Mouse (Mus musculus) midbrain, embryonic 12.5 days (tissue): ENCODE measurements around the gene Tmem120a. TPM values are rescaled to one million over a fixed set of nuclear protein-coding genes. Genes with fewer than 3 reads are reported as not detected.
A peak's percentile ranks its signal among the peaks of the same experiment; 100 is the strongest.

ENCODE experiments used
- ATAC-seq: fragments of 200-750 bp; cut with Nextera tagmentation; 2 replicates; pipeline ENCODE4 v1.8.0; 2017; ENCODE audit warnings: low read depth, moderate TSS enrichment, moderate library complexity; ENCODE audit not compliant: low FRiP score
- H3K27ac ChIP-seq: fragments of 300-500 bp; sonication (generic); replicated peaks from 2 replicates; pipeline ENCODE4 v1.5.1; 2016; ENCODE audit warnings: mild to moderate bottlenecking
- H3K27me3 ChIP-seq: fragments of 300-500 bp; sonication (generic); 2 replicates; pipeline ENCODE4 v1.6.1; 2016; ENCODE audit warnings: mild to moderate bottlenecking
- H3K36me3 ChIP-seq: fragments of 300-500 bp; sonication (generic); 2 replicates; pipeline ENCODE4 v1.6.1; 2016
- H3K4me1 ChIP-seq: fragments of 300-500 bp; sonication (generic); 2 replicates; pipeline ENCODE4 v1.6.1; 2016
- H3K4me2 ChIP-seq: fragments of 300-500 bp; sonication (generic); replicated peaks from 2 replicates; pipeline ENCODE4 v1.6.1; 2016; ENCODE audit warnings: mild to moderate bottlenecking, moderate library complexity
- H3K4me3 ChIP-seq: fragments of 300-500 bp; sonication (generic); 2 replicates; pipeline ENCODE4 v1.5.1; 2016; ENCODE audit warnings: mild to moderate bottlenecking
- H3K9ac ChIP-seq: fragments of 300-500 bp; sonication (generic); replicated peaks from 2 replicates; pipeline ENCODE4 v1.6.1; 2016; ENCODE audit warnings: mild to moderate bottlenecking, moderate library complexity
- H3K9me3 ChIP-seq: fragments of 300-500 bp; sonication (generic); 2 replicates; pipeline ENCODE4 v1.6.1; 2016; ENCODE audit warnings: mild to moderate bottlenecking
- WGBS: fragments of 180-500 bp; shearing (Covaris S2); methylation state at CpG from one replicate; pipeline ENCODE4 v1.1.7; 2016; 5-methylcytosine and 5-hydroxymethylcytosine counted together
- polyA plus RNA-seq: library from polyadenylated mRNA; unstranded; fragments of >200 nt; fragmentation: Nextera tagmentation; extraction: Ambion mirVana; gene quantifications from 2 replicates; pipeline ENCODE4 v1.2.1, GENCODE M21; 2016

The Tmem120a gene
- polyA plus RNA-seq, 1 experiment from 2014 or later = 65.3 TPM

DNA sequence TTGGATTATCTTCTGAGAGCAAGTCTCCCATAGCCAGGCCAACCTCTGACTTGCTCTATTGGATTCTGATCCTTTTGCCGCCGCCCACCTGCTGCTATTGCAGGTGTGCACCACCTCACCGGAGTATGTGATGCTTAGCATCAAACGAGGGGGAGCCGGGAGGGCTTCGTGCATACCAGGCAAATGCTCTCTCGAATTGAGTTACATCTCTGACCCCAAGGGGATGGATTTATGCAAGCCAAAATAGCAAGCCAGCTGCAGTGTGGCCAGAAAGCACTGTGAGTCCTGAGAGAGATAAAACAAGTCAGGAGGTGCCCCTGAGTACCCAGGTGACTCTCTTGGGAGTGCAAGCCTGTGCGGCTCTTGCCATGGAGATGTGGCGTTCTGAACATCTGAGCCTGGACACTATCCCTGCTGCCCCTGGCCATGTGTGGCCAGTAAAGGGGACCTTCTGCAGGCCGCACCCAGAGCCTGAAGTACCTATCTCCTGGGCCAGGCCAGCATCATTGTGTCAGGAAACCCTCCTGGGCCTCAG lies 24.6 kb downstream of the Tmem120a start:
- H3K27ac ChIP-seq = no peak overlapping the region
- no peak overlapping the region for H3K4me3 ChIP-seq
- H3K4me2 ChIP-seq = no peak overlapping the region
- H3K36me3 ChIP-seq = peaks cover 35% of the 10 kb centered on the region
- 83% methylated on average over 10 of the region's 10 CpGs for WGBS
- H3K9ac ChIP-seq = no peak overlapping the region
- peaks cover 15% of the 10 kb centered on the region for H3K4me1 ChIP-seq
- H3K9me3 ChIP-seq = no peaks in the 10 kb centered on the region
- H3K27me3 ChIP-seq = no peaks in the 10 kb centered on the region
- no peak for ATAC-seq

DNA sequence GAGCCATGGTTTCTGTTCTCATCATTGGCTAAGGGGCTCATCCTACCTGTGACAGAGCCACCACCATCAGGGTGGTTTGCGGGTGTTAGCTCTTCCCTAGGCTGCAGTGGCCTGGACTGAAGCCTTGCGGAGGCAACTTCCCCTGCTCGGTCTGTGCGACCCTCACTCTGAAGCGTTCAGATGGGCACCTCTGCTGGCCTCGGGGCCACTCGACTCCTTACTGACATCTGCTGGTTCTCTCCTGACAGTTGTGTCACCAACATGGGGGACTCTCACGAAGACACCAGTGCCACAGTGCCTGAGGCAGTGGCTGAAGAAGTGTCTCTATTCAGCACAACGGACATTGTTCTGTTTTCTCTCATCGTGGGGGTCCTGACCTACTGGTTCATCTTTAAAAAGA lies 28.6 kb downstream of the Tmem120a start:
- H3K4me3 ChIP-seq = no peak overlapping the region
- H3K27me3 ChIP-seq = no peaks in the 10 kb centered on the region
- H3K9ac ChIP-seq = no peak overlapping the region
- H3K9me3 ChIP-seq = no peaks in the 10 kb centered on the region
- H3K27ac ChIP-seq = no peak overlapping the region
- 52% methylated on average over 10 of the region's 10 CpGs for WGBS
- no peak overlapping the region for H3K4me2 ChIP-seq
- H3K4me1 ChIP-seq = peaks cover 4% of the 10 kb centered on the region; the same call in 1 of the 2 replicates
- no peak for ATAC-seq
- peaks cover 37% of the 10 kb centered on the region for H3K36me3 ChIP-seq

DNA sequence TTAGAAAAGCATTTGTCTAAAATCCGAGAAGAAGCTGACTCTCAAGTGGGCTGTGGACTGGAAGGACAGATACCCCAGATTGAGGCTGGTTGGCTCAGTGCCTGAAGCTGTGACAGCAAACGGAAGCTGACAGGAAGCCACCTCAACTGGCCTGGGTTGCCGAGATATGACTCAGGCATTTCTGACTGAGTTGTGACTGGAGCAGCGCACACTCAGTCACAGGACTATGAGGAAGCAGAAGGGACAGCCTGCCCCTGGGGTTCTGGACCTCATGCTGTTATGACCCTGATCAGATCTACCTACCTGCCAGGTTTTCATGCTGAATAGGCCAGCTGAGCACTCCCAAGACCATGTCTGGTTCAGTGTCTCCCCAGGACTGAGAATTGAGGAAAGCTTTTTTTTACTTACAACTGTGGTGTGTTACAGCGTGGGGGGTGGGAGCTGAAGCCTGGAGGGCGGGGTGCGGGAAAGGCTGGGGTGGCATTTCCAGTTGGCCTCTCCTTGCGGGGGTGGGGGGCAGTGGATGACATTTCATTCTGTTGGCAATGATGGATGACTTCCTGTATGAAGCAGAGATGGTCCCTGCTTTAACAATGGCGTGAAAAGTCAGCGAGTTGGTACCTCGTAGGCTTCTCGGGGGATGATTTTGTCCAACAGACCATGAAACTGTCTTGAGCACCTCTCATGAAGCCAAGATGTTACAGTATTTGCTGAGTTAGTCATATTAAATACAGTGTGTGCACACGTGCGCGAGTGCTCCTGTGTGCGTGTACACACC lies 30.6 kb downstream of the Tmem120a start:
- Histone ChIP-seq H3K9ac (no peak overlapping the region), H3K27me3 (no peaks in the 10 kb centered on the region), H3K4me2 (no peak overlapping the region), H3K27ac (no peak overlapping the region), H3K36me3 (peaks cover 41% of the 10 kb centered on the region), H3K4me1 (peaks cover 4% of the 10 kb centered on the region; the same call in 1 of the 2 replicates), H3K4me3 (no peak overlapping the region), H3K9me3 (no peaks in the 10 kb centered on the region)
- no peak for ATAC-seq
- WGBS = 85% methylated on average over 16 of the region's 16 CpGs

DNA sequence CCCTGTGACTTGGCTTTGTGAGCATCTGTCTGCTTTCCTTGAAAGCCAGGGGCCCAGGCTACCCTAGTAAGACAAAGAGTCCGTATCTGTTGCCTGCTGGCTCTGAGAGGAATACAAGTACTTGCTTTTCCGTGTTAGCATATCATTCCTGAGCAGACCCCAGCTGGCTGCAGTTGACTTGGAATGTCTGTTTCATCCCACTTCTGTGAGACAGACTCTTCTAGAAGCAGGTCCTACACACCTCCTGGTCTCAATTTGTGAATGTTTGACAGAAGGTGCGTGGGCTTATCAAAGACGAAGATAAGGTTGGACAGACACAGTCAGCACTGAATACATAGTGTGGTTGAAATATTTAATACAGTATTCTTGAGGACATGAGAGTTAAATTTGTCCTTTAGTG lies 31.4 kb downstream of the Tmem120a start:
- Histone ChIP-seq H3K4me3 (no peak overlapping the region), H3K36me3 (peaks cover 41% of the 10 kb centered on the region), H3K27ac (no peak overlapping the region), H3K9ac (no peak overlapping the region), H3K4me2 (no peak overlapping the region), H3K9me3 (no peaks in the 10 kb centered on the region), H3K4me1 (peaks cover 4% of the 10 kb centered on the region; the same call in 1 of the 2 replicates), H3K27me3 (no peaks in the 10 kb centered on the region)
- no peak for ATAC-seq
- 71% methylated on average over 4 of the region's 4 CpGs for WGBS

DNA sequence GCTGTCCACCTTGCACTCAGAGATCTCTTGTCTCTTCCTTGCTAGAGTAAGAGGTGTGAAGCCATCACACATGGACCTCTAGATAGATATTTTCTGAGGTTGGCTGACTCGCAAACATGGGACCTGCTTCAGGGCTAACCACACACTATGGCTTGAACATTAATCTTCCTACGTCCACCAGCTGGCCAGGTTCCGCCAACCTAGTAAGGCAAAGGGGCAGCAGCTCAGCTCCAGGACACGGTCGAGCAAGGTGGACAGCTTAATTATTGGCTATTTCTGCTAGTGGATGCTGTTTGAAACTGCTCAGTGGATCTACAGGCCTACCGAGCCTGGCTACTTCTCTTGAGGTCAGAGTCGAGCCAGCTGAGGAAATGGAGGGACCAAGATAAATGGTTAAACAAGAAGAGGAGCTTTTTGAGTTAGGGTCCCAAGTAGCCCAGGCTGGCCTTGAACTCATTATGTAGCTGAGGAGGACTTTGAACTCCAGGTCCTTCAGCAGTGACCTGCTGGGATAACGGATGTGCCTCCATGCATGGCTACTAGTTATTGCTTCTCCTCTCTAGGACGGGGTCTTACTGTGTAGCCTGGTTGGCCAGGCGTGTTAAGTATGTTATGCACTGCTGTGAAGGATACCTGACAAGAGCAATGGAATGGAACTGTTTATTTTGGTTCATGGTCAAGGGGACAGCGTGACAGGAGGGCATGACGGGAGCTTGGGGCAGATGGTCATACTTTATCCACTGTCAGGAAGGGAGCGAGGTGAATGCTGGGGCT lies 32.5 kb downstream of the Tmem120a start:
- no peak for ATAC-seq
- peaks cover 4% of the 10 kb centered on the region; the same call in 1 of the 2 replicates for H3K4me1 ChIP-seq

DNA sequence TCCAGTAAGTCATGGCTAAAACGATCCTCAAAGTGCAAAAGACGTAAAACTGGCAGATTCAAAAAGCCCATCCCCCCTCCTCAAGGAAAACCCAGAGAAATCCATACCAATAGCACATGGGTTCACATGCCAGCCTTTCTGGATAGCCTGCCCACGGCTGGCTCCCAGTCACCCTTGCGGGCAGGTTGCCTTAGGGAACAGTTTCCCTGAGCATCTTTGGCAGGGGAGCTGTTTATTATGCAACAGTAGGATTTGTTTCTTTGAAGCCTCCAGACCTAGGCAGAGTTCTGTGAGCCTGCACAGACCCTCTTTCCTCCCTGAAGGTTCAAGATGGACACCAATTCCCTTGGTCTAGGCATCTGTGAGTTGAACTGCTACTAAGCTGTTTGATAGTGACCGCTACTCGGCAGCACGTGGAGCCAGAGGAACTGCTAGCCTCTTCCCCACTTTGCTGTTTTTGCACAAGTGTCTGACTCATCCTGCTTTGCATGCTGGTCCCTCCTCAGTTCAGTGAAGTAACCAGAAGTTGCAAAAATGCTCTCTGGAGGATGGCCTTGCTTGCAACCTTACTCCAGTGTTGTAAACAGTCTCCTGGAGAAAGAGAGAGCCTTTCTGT lies 33.5 kb downstream of the Tmem120a start:
- Histone ChIP-seq H3K27me3 (no peaks in the 10 kb centered on the region), H3K4me2 (no peak overlapping the region), H3K9ac (no peak overlapping the region), H3K4me1 (peaks cover 4% of the 10 kb centered on the region; the same call in 1 of the 2 replicates), H3K9me3 (no peaks in the 10 kb centered on the region), H3K4me3 (no peak overlapping the region), H3K36me3 (peaks cover 39% of the 10 kb centered on the region), H3K27ac (no peak overlapping the region)
- WGBS = 91% methylated on average over 7 of the region's 7 CpGs
- no peak for ATAC-seq

More for the DNA sequence above, 32.5 kb downstream of the Tmem120a start:
- 90% methylated on average over 13 of the region's 13 CpGs for WGBS
- Histone ChIP-seq H3K9me3 (no peaks in the 10 kb centered on the region), H3K27me3 (no peaks in the 10 kb centered on the region), H3K36me3 (peaks cover 42% of the 10 kb centered on the region), H3K27ac (no peak overlapping the region), H3K9ac (no peak overlapping the region), H3K4me2 (no peak overlapping the region), H3K4me3 (no peak overlapping the region)

DNA sequence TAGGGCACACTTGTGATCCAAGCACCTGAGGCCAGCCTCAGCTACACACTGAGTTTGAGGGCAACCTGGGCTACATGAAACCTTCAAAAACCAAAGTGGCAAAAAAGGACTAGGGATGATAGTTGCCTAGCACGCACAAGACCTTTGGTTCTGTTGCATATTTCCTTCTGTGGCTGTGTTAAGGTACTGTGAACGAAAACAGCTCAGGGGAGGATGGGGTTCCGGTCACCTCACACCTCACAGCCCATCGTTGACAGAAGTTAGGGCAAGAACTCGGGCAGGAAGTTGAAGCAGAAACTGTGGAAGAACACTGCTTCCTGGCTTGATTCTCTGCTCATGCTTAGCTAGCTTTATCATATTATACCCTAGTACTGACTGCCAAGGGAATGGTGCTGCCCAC lies 34.5 kb downstream of the Tmem120a start:
- no peak for ATAC-seq
- H3K4me1 ChIP-seq = peaks cover 4% of the 10 kb centered on the region; the same call in 1 of the 2 replicates
- H3K36me3 ChIP-seq = peaks cover 38% of the 10 kb centered on the region
- no peak overlapping the region for H3K4me2 ChIP-seq
- no peak overlapping the region for H3K4me3 ChIP-seq
- WGBS = 97% methylated on average over 5 of the region's 5 CpGs
- H3K27me3 ChIP-seq = no peaks in the 10 kb centered on the region
- no peaks in the 10 kb centered on the region for H3K9me3 ChIP-seq
- H3K9ac ChIP-seq = no peak overlapping the region
- no peak overlapping the region for H3K27ac ChIP-seq

DNA sequence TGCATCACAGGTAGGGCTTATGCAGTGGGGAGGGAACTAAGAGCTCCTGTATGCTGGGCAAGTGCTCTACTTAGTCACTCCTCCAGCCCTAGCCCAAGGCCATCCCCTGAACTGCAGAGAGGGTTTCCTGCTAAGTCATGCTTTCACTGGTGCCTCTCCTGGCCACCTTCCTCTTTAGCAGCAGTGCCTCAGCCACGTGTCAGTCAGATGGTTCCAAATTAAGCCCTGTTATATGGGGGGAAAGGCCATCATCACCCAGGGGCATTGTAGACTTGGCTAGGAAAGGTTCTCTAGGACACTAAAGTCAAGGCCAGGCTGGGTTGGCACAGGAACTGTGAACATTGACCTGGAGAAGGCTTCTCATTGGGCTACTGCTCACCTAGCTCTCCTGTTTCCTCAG lies 36.4 kb downstream of the Tmem120a start:
- Histone ChIP-seq H3K27me3 (no peaks in the 10 kb centered on the region), H3K9ac (no peak overlapping the region), H3K9me3 (no peaks in the 10 kb centered on the region), H3K4me1 (peaks cover 7% of the 10 kb centered on the region; the same call in 1 of the 2 replicates), H3K36me3 (peaks cover 38% of the 10 kb centered on the region), H3K4me2 (no peak overlapping the region), H3K4me3 (no peak overlapping the region), H3K27ac (0 out of 2 replicates have a peak overlapping the region, but pooled peaks have one; percentile 15)
- no peak for ATAC-seq
- 70% methylated on average over 1 of the region's 1 CpGs for WGBS

DNA sequence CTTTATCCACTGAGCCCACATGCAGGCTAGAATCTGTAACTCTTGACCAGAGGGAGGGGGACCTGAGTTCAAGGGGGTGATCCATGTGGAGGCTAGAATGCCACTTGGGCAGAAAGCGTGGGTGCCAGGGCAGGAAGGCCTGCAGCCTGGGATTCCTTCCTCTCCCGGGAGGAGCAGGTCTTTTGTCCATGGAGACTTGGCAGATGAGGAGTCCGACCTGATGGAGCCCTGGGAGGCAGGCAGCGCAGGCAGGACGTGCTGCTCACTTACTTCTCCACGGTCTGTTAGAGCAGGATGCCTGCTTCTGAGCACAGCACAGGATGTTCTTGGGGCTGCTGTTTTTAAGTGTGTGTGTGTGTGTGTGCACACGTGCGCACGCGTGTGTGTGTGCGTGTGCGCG lies 37.2 kb downstream of the Tmem120a start:
- Histone ChIP-seq H3K9me3 (no peaks in the 10 kb centered on the region), H3K4me2 (no peak overlapping the region), H3K4me1 (peaks cover 3% of the 10 kb centered on the region; the same call in 1 of the 2 replicates), H3K27me3 (no peaks in the 10 kb centered on the region), H3K4me3 (no peak overlapping the region), H3K9ac (no peak overlapping the region), H3K27ac (no peak overlapping the region), H3K36me3 (peaks cover 38% of the 10 kb centered on the region)
- no peak for ATAC-seq
- WGBS = 94% methylated on average over 13 of the region's 13 CpGs

DNA sequence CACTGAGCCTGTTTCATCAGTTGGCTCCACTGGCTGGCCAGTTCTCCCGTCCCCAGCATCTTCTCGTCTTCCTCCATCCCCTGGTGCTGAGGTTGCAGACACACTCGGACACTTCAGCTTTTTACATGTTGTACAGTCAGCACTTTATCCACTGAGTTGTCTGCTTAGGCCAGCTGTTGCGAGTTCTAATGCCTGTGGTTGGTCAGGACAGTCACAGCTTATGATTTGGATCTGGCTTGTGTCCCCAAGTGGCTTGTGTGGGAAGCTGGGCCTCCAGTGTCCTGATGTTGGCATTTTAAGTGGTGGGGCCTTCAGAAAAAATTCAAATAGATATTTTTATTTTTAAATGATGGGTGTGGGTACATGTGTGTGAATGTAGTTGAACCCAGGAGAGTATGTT lies 38.9 kb downstream of the Tmem120a start:
- Histone ChIP-seq H3K36me3 (peaks cover 55% of the 10 kb centered on the region), H3K27me3 (no peaks in the 10 kb centered on the region), H3K9me3 (no peaks in the 10 kb centered on the region), H3K4me1 (peaks cover 3% of the 10 kb centered on the region; the same call in 1 of the 2 replicates), H3K9ac (no peak overlapping the region), H3K4me3 (no peak overlapping the region), H3K4me2 (no peak overlapping the region), H3K27ac (no peak overlapping the region)
- 93% methylated on average over 4 of the region's 4 CpGs for WGBS
- no peak for ATAC-seq

DNA sequence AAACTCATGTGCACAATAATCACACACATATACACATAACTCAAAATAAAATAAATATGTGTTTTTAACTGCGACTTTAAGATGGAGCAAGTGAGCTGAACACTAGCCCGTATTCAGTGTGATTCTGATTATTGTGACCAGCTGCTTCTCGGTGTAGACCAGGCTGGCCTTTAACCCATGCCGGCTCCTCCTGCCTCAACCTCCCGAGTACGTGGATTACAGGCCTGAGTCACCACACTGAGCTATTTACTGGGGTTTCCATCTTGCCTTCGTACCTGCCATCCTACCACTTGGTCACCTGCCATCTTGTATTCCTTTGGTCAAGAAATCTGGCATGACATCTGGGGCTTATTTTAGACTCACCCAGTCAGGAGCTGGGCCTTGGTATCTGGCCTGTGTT lies 40.8 kb downstream of the Tmem120a start:
- no peak overlapping the region for H3K4me2 ChIP-seq
- H3K36me3 ChIP-seq = peaks cover 57% of the 10 kb centered on the region
- H3K4me3 ChIP-seq = no peak overlapping the region
- no peaks in the 10 kb centered on the region for H3K9me3 ChIP-seq
- ATAC-seq = no peak
- H3K27me3 ChIP-seq = no peaks in the 10 kb centered on the region
- WGBS = 94% methylated on average over 7 of the region's 7 CpGs
- H3K4me1 ChIP-seq = peaks cover 3% of the 10 kb centered on the region; the same call in 1 of the 2 replicates
- H3K27ac ChIP-seq = no peak overlapping the region
- no peak overlapping the region for H3K9ac ChIP-seq
